ENCODE assay signal across 10 mouse cellular contexts in genomic region chr7:123065951-123066351, GRCm38 (mm10). TPM values are rescaled to one million over a fixed set of nuclear protein-coding genes. Genes with fewer than 3 reads are reported as not detected.
DNase-seq lines count a peak whose midpoint lies in the region; ATAC-seq lines count a peak whose summit lies in the region.
"Had no signal": no experiment of that assay in that cellular context is flagged by ENCODE, and none has a peak within 500 bp of the region (broad histone marks: within the 10 kb centered on the region; RNA-seq: fewer than 3 reads in every experiment).

No protein-coding gene starts in this region.

- ATAC-seq in megakaryocyte progenitor cell, adult 5-6 weeks (replicated peaks; ENCODE audit: poor library complexity): no peak
- ATAC-seq in kidney, embryonic 15.5 days (replicated peaks; ENCODE audit: low FRiP score): no peak

- H3K4me2 ChIP-seq in kidney, embryonic 15.5 days: no peak overlapping the region
- H3K4me2 ChIP-seq: liver, embryonic 13.5 days had no signal

- H3K4me3 ChIP-seq in kidney, embryonic 15.5 days (replicated peaks): no peak overlapping the region
- H3K4me3 ChIP-seq: liver, embryonic 13.5 days had no signal

- H3K9ac ChIP-seq in kidney, embryonic 15.5 days: no peak overlapping the region
- H3K9ac ChIP-seq: liver, embryonic 13.5 days had no signal

- peaks cover 13% of the 10 kb centered on the region for H3K4me1 ChIP-seq in kidney, embryonic 15.5 days
- H3K4me1 ChIP-seq: liver, embryonic 13.5 days had no signal

- no peaks in the 10 kb centered on the region for H3K9me3 ChIP-seq in kidney, embryonic 15.5 days (replicated peaks)
- H3K9me3 ChIP-seq: liver, embryonic 13.5 days had no signal

- H3K27ac ChIP-seq in kidney, embryonic 15.5 days: no peak overlapping the region
- H3K27ac ChIP-seq: liver, embryonic 13.5 days had no signal

- no peaks in the 10 kb centered on the region for H3K27me3 ChIP-seq in kidney, embryonic 15.5 days
- H3K27me3 ChIP-seq: liver, embryonic 13.5 days had no signal

- no peaks in the 10 kb centered on the region for H3K36me3 ChIP-seq in kidney, embryonic 15.5 days
- H3K36me3 ChIP-seq: G1E; liver, embryonic 13.5 days had no signal

- WGBS in kidney, embryonic 15.5 days: 95% methylated on average over 13 of the region's 13 CpGs

- peak; percentile 8 for DNase-seq in ovary, postnatal 36 days (ENCODE audit: low spot score)
- DNase-seq in ovary, postnatal 14 days (ENCODE audit: low spot score): no peak
- peak; percentile 57 to 65 for DNase-seq in frontal cortex, postnatal 10 days (ENCODE audit: low spot score in 2 of 2)
- peak; percentile 38 to 49 for DNase-seq in layer of hippocampus, postnatal 25 days (ENCODE audit: extremely low spot score in 1 of 2, low spot score in 1 of 2)
- peak; percentile 66 for DNase-seq in right cerebral cortex, postnatal 14 days
- DNase-seq in thymus, postnatal 0 days (ENCODE audit: low spot score): no peak
- DNase-seq: liver, embryonic 13.5 days had no signal

RNA-seq across cellular contexts. Expression of gene Tnrc6a, which starts 57.7 kb away (rescaled TPM):
- 10 to 100 TPM; 37.6 to 48.7 TPM for total RNA-seq in layer of hippocampus, postnatal 25 days (2021)
- total RNA-seq in megakaryocyte progenitor cell, adult 5-6 weeks (2015): 20.9 and 29.3 TPM in 2 replicates
- 20.2 and 51.3 TPM in 2 replicates for total RNA-seq in megakaryocyte progenitor cell, adult 5-6 weeks (2017)
- polyA plus RNA-seq in thymus, postnatal 0 days (2015; fragmentation: Nextera tagmentation; extraction: Ambion mirVana): 62.7 and 94.2 TPM in 2 replicates
- polyA plus RNA-seq in kidney, embryonic 15.5 days (2015; fragmentation: Nextera tagmentation; extraction: Ambion mirVana): 52.3 and 57.0 TPM in 2 replicates

Comparison
In these comparisons a context has a peak if more than half of its experiments do, and no peak if none do; other contexts are left out.
1. DNase-seq: peak in ovary, postnatal 36 days (single experiment), frontal cortex, postnatal 10 days (2 of 2), layer of hippocampus, postnatal 25 days (2 of 2) and right cerebral cortex, postnatal 14 days (single experiment); none in ovary, postnatal 14 days (single experiment) and thymus, postnatal 0 days (single experiment).